Mouse (Mus musculus) lung, postnatal 14 days (tissue): ENCODE data around the gene Ankrd44.

Source experiments
- DNase-seq: peaks from one replicate; pipeline ENCODE4 v3.0.0; 2021

The Ankrd44 gene

DNA sequence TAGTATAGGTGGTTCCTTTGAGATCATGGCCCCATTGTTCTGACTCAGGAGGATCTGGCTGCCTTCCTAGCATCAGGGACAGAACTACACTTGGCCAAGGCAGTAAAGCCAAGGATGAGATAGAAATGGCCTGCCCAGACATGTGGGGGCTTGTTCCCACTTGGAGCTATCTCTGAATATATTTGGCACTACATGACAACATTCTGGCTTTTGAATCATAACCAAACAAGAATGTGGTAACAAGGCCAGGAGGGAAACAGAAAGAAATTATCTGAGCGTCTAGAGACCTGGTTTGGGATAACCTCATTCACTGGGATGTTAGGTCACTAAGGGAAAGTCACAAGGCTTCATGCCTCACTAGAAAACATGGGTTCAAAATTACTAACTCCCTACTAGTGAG, 81.8 kb downstream of the Ankrd44 start:
- DNase-seq = no peak

DNA sequence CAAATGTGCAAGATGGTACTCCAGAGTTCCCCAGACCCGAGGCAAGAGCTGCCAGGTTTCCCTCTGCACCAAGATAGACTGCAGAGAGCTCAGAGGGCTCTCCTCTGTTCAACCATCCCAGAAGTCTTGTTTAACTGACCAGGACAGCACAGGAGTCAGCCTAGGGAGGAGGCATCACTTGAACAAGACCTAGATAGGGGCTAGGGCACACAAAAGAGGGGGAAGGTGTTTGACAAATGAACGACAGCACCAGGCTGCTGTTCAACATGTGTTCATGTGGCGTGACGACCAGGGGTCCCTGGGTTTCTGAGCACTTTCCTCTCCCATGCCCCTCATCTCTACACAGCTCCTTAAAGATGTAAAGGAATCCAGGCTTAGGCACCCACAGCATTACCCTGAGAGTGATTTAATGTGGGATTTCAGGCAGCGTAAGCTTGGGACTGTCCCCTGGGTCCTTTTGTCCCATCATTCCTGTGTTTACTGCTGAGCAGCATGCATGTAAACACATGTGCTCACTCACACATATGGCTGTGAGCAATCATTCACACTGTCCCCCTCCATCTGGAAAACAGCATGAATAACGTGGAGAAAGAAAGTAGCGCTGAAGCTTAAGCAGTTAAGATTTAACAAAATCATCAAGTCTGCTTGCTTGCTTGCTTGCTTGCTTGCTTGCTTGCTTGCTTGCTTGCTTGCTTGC, 83.3 kb downstream of the Ankrd44 start:
- DNase-seq = no peak

DNA sequence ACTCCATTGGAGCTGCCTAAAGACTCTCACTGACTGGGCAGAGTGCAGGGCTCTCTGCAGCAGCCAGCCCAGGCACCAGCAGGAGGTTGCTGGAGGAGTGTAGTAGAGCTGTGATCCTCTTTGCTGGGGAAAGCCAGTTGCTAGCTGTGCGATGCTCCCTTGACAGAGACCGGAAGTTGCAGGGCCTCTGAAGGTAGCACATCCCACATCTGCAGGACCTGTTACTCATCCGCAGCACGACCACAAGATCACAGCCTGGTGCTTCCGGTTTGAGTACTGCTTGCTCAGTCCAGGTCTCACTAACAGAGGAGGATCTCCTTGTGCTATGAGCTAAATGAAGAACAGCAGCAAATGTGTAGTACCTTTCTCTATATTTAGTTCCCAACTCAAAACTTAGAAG, 84.4 kb downstream of the Ankrd44 start:
- DNase-seq = no peak

GRCm38 (mm10) chr1:54840040-54840439, 86.1 kb downstream of the Ankrd44 start:
- no peak for DNase-seq

GRCm38 (mm10) chr1:54838486-54838805, 87.7 kb downstream of the Ankrd44 start:
- DNase-seq = peak; percentile 41

GRCm38 (mm10) chr1:54837721-54838485, 88.3 kb downstream of the Ankrd44 start:
- peak; percentile 51 for DNase-seq

GRCm38 (mm10) chr1:54835661-54836205, 90.5 kb downstream of the Ankrd44 start:
- DNase-seq = no peak

GRCm38 (mm10) chr1:54833221-54833620, 93.0 kb downstream of the Ankrd44 start:
- DNase-seq = no peak

- DNase-seq = peak; percentile 65
These were observed 93.4 kb downstream of the Ankrd44 start for GRCm38 (mm10) chr1:54832765-54833164.

GRCm38 (mm10) chr1:54830223-54830622, 96.0 kb downstream of the Ankrd44 start:
- peak; percentile 84 for DNase-seq

GRCm38 (mm10) chr1:54829681-54830213, 96.4 kb downstream of the Ankrd44 start:
- no peak for DNase-seq

DNA sequence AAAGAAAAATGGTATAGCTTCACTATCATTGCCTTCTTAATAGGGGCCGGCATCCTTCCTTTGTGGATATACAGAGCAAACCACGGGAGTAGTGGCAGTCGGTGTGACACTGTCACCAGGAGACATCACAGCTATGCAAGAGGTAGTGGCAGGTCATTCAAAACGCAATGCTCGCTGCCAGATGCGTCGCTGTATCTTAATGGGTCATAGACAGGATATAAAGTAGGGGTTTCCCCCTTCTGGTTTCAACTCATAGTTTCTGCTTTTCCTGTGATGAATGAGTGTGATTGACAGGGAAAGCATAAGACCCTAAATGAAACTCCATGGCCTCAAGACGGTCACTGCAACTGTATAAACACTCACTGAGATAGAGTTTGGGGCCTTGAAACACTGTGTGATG, 98.4 kb downstream of the Ankrd44 start:
- no peak for DNase-seq

DNA sequence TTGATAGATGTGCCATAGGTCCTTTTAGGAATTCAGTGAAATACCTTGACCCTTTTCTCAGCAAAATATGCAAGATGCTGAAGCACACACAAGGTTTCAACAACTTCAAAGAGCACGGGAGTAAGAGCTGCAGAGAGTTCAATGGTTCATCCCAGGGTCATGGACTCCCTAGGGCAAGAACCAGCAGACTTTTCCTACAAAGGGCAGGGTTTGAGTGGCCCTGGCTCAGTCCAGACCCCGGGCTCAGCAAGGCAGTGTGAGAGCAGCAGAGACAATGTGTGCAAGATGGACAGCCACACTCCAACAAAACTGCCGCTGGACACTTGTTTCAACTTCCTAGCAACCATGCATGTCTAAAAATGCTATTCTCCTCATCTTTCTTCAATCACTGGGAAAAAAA, 98.8 kb downstream of the Ankrd44 start:
- no peak for DNase-seq

- DNase-seq = peak; percentile 95
These were observed 99.7 kb downstream of the Ankrd44 start for GRCm38 (mm10) chr1:54826426-54826986.

DNA sequence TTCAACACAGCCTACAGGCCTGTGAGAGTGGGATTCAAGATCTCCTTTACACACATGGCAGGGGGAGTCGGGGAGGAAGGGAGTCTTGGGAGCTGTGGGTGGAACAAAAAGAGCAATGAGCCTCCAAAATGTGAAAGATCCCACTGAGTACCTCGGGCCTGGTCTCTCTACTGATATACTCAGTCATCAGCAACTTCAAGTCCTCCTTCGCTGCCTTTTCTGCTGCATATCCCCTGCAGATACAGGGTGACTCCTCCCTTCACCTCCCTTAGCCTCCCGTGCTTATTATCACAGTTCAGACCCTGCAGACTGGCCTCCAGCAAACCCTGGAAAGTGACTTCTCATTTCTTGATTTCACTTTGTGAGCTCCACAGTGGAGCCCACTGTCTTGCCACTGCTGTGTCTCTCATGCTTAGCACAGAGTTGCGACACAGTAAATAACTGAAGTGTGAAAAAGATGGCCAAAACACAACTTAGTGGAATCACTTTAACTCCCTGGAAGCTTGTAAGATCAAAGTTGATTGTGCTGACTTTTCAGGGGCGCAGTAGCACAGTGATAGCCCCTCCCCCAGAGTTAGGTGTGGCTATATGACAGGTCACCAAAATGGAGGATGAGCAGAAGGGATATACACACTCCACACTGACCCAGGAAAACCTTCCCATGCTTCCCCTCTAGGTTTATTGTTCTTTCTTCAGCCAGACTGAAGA, 100.3 kb downstream of the Ankrd44 start:
- no peak for DNase-seq

GRCm38 (mm10) chr1:54824106-54824808, 101.9 kb downstream of the Ankrd44 start:
- DNase-seq = no peak

- no peak for DNase-seq
These were observed 104.4 kb downstream of the Ankrd44 start for GRCm38 (mm10) chr1:54821797-54822196.

GRCm38 (mm10) chr1:54815206-54815855, 110.9 kb downstream of the Ankrd44 start:
- DNase-seq = no peak

DNA sequence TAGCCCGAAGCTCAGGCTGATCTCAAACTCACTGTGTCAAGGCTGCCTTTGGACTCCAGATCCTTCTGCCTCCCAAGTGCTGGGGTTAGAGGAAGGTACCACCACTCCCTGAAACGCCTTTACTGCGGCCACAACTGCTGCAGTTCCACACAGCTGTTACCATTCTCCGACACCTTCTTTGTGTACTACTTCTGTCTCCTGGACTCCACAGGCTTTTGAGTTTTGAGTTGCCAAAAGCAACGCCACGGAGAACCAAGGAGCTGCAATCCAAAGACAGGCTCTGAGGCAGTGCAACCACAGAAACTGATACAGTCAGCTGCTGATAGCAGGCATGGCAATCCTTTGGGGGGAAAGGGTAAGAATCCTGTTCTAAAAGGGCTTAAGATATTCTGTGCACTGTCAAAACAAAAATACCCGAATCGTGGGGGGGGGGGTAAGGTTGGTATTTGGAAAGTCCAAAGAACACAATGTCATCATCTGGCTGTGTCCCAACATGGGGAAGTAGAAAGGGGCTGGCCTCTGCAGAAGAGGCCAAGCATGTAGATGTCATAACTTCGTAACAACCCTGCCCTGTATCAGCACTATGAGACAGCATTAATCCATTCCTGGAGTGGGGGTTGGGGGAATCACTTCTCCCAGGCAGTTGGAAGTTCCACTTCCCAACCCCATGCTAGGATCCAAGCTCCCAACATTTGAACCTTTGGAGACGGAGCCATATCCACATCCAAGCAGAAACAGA, 116.2 kb downstream of the Ankrd44 start:
- peak; percentile 74 for DNase-seq

- no peak for DNase-seq
These were observed 117.1 kb downstream of the Ankrd44 start for GRCm38 (mm10) chr1:54809098-54809490.
